Mouse (Mus musculus) adrenal gland, postnatal 14 days (tissue): Measurements from ENCODE around the gene Edaradd. TPM values are rescaled to one million over a fixed set of nuclear protein-coding genes. Genes with fewer than 3 reads are reported as not detected.
"Not testable (repeated sequence)": the region's sequence is repeated elsewhere in the genome, so short reads cannot be mapped to it uniquely, and the experiment has no call there.

Experiments used
- DNase-seq: peaks from one replicate; pipeline ENCODE4 v3.0.0; 2021; ENCODE audit warnings: mixed read lengths
- total RNA-seq: library from RNA; stranded (reverse); gene quantifications from 2 replicates; pipeline ENCODE4 v1.2.3, GENCODE M21; 2021

Edaradd gene
- total RNA-seq, 1 experiment from 2014 or later = 0.19 TPM

DNA sequence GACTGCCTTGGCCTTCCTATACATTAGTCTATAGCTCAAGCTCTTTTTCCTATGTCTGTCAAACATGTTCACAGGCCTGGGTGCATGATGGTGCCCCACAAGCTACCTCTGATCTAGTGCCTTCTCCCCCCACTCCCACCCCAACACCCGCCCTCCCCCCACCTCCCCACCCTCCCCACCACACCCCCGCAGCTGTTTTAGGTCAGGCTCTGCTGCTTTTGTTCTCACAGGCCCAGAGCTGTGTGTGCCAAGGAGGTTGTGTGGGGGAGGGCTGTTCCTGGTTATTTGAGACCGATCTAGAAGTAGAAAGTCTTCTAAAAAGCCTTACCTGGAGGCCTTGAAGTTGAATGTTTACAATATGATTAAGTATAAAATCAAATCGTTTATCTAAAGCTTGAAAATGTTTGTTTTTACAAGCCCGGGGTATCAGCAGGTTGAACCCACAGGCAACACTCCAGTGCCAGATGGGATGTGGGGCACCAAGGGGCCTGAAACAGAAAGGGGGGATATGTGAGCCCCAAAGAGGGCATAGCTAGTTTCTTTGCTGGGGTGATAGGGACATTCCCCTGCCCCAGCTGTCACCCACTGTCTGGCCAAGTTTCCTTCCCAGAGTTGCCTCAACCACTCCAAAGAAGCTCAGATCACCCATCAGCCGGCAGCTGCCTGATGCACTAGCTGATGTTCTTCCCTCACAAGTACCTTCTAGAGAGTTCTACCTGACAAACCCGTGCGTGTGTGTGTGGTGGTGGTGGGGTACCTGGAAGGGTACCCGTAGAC is 8.9 kb downstream of the Edaradd start:
- DNase-seq = no peak

DNA sequence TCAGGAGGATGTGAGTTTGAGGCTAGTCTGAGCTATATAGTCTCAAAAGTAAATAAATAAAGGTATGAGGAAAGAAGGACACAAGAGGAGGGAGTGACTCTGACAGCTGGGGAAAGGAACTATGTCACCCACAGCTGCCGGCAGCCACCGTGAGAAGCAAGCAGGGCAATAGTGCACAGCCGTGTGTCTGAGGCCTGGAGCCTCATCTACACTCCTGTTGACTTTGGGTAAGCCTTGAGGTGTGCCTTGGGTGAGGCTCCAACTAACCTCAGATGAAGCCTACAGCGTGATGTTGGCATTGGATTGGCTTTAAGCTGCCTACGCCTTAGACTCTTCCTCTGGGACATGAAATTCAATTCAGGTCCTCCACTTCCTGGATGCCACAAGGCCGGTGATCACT is 10.2 kb downstream of the Edaradd start:
- no peak for DNase-seq

DNA sequence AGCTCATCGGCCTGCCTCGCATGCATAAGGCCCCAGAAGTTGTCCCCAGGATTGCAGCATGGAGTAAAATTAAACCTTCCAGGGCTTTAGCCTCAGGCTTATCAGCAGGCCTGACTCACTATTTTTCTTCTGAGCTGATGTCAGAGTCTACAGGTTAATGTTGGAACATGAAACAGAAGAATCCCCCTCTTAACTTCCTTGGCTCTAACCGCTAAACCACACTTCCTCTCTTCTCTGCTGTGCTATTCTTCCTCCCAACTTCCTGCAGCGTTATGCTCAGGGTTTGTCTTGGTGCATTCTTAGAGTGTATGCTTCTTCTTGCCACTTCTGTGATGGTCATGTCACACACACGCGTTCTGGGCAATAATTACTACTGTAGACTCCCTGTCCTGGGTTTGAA is 12.8 kb downstream of the Edaradd start:
- no peak for DNase-seq

DNA sequence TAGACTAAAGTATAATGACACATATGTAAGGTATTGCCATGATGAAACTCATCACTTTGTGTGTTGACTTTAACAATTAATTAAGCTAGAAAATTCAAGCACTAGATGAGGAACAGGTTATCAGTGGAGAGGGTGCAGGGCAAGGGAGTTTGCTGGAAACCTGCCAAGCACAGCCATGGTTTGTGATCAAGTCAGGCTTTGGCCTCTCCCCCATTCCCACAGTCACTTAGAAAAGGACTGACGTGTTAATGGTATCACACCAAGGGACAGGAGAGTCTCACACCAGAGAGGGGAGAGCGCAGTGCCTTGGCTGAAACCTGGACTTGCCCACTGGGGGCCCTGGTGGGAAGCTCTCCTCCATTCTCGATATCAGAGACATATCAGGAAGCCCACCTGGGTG is 14.9 kb downstream of the Edaradd start:
- no peak for DNase-seq

DNA sequence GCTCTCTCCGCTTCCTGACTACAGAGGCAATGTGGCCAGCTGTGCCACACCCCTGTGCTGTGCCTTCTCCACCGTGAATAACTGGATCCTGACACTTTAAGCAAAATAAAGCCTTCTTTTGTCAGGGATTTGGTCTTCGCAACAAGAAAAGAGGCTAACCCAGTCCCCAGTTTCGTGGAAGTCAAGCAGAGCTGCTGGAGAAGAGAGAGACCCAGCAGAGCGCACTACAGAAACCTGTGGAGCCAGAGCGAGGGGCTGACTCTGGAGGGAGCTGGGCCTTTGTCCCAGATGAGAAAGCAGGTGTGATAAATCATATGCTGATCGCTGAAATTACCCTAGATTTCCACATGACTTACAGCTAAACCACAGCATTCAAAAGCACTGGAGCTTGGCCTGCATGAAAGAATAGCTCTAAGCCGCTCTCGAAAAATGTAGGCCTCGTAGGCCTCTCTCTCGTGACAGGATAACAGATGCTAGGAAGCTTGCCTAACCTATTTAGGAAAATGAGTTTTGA is 16.9 kb downstream of the Edaradd start:
- DNase-seq = no peak

DNA sequence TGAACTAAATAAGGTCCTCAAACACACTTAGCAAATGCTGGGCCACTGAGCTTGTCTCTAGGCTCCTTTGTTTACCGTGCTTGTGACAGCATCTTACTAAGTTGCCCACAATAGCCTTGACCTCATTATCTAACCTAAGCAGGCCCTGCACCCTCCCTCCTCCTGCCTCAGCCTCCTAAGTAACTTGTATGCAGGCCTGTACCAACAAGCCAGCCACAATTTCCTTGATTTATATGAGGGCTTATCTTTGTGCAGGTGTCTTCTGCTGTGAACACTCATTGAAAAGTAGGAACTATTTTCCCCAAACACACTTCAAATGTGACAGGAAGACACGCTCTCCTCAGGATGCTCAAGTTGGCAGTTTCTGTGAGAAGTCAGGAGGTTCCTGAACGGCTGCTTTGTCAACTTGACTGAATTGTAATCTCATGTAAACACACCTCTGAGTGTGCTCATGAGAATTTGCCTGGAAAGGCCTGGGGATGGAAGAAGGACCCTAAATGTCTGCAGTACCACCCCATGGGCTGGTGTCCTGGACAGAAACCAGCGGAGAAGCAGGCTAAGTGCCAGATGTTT is 17.5 kb downstream of the Edaradd start:
- no peak for DNase-seq

DNA sequence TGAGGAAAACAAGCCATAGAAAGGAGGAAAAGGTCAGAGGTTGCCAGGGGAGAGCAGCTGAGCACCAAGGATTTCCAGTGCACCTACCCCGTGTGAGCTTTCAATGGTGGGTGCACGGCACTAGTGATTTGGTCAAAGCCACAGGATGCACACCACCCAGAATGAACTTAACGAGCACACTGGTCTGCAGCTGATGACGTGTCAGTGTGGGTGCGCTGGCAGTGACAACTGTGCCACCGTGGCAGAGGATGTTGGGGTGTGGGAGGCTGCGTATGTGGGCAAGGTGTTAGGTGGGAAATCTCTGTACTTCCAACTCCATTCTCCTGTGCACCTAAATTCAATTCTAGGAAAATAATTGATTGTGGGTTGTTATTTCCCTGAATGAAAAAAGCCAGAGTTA is 21.1 kb downstream of the Edaradd start:
- DNase-seq = no peak

DNA sequence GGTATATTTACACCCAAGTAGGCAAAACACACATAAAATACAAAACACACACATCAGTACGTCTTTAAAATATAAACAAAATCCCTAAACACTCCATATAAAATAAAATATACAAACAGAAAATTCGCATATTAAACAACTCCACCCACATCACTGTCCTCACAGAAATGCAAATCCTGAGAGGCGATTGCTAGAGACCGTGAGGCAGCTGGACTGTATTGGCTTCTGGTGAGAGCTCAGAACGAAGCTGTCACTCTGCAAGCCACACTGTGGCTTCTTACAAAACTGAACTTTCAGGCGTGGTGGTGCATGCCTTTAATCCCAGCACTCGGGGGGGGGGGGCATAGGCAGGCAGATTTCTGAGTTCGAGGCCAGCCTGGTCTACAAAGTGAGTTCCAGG is 22.4 kb downstream of the Edaradd start:
- DNase-seq = no peak

DNA sequence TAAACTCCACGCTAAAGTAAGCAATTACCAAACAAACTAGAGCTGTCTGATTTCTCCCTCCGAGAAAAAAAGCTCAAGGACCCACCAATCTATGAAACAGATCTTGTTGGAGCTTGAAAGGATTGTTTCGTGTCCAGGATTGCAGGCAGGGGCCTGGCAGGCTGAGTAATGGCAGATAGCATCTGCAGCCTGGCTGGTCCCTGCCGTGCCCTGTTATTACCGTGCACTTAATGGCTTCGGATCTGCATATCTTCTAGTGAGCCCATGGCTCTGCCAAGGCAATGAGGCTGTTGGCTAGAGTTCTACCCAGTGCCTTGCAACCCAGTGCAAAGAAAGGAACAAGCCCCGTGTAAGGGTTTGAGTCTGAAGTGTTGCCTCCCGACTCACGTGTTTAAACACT is 25.5 kb downstream of the Edaradd start:
- DNase-seq = no peak

DNA sequence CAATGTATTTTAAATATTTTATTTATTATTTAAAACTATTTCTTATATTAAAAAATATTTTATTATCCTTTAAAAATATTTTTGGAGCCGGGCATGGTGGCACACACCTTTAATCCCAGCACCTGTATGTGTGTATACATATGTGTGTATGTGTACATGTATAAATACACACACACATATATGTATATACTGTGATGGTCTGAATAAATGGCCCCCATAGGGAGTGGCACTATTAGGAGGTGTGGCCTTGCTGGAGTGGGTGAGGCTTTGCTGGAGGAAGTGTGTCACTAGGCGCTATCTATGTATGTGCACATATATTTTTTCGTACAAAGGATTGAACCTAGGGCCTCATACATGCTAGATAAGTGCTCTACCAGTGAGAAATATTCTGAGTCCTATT is 27.7 kb downstream of the Edaradd start:
- DNase-seq = no peak

DNA sequence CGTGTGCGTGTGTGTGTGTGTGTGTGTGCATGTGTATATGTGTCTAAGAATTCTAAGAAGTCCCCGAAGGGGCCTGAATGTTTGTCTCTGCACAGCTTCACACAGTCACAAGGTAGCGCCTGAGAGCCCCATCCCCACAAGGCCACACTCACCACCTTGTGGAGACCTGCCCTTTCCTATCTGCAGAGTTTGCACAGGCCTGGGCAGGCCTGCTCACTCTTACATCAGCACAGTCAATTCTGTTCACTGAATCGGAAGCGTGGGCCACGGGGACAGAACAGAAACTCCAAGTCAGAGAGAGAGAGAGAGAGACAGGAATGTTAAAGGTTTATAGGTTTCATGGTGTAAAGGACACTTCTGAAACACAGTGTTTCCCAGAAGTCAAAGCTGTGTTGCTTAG is 34.6 kb downstream of the Edaradd start:
- DNase-seq = no peak

DNA sequence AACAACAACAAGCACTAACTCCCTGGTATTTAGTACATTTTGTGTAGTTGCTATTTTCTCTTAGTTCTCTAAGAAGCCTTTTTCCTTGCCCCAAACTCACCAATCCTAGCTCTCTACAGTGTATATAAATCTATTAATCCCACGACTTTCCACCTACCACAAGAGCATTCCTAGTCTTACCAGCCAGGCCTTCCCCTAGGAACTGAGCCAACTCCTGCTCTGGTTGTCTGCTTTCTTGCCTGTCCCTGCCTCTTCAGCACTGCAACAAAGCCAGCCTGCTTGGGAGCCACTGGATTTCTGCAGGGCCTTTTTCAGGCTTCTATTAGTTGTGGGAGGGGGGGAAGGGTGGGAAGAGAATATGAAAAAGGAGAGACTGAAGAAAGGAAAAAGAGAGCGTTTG is 35.0 kb downstream of the Edaradd start:
- DNase-seq = no peak

DNA sequence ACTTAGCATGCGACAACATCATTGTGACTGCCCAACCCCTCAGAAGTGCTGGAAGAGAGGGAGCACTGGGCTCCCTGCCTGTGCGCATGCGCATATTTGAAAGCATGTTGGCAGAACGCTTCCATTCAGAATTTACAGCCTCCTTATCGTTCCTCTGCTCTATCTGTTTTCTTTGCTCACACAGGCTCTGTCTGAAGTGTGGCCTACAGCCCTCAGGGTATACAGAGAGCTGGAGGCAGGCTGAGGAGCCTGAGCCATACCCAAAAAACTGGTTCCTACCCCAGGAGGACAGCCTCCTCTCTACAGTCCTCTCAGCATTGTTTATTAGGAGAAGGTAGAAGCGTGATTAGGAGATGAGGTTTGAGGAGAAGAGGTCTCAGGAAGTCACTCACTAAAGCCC is 40.4 kb downstream of the Edaradd start:
- DNase-seq = peak; percentile 19

DNA sequence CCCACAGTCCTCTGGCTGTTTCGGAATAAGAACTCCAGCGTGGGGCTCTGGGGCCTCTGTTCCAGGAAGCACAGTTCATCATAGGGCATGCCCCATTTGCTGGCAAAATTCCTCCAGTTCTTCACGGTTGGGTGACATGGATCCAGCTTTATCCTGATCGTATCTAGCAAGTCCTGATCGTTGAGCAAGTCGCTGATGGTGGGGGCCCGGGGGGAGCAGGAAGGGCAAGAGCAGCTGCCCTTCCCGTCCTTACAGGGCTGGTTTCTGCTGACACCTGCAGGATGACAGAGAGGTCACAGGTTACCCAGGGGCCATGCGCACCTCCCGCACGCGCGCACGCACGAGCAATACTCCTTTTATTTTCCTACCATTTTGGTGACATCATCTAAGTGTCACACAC is 41.9 kb downstream of the Edaradd start:
- DNase-seq = no peak

DNA sequence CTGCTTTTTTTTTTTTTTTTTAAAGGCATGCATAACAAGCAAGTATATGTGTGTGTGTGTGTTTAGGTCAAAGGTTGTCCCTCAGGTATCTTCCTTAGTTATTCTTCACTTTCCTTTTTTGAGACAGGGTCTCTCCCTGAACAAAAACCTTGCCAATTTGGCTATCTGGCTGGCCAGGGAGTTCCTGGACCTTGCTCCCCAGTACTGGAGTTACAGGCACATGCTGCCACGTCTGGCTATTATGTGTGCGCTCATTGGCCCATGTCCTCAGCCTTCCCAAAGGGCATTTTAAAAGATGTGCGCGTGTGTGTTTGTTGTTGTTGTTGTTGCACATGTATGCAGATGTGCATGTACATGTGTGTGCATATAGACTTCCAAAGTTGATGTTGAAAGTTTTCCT is 43.4 kb downstream of the Edaradd start:
- DNase-seq = no peak

DNA sequence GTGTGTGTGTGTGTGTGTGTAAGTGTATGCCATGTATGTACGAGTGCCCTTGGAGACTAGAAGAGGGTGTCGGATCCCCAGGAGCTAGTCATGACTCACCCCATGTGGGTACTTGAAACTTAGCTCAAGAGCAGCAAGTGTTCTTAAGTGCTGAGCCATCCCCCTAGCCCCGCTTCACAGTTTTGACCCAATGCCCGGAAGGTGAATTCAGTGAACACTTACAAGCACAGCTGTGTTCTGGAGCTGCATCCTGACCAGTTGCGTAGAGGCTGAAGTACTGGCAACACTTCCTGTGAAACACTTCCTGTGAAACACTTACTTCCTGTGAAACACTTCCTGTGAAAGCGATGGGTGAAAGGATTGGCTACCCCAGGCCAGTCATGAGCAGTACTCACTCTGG is 45.0 kb downstream of the Edaradd start:
- DNase-seq = no peak

DNA sequence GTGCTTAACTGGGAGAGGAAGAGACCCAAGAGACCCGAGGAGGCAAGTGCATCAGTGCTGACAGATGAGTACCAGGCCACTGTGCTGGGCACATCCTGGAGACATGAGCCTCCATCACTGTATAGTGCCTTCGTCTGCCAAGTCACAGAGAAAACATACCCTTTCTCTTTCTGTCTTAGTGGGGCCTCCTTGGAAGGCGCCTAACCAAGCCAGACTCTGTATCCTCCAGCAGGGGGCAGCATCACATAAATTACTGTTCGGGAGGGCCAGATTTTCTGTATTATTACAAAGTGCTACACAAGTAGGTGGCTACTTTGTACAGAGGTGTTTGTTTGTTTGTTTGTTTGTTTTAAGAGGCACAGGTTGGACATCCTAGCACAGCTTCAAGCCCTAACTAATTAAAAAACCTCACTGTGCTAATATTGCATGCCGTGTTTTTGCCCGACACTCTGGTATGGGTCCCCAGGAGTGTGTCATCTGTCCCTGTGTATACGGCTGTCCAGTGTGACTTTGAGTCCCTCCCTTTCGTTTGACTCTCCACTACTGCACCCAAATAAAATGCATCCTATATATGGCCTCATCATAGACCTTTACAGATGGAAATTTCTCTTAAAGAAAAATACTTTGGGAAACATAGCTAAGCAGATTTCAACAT is 46.4 kb downstream of the Edaradd start:
- peak; percentile 86 for DNase-seq

DNA sequence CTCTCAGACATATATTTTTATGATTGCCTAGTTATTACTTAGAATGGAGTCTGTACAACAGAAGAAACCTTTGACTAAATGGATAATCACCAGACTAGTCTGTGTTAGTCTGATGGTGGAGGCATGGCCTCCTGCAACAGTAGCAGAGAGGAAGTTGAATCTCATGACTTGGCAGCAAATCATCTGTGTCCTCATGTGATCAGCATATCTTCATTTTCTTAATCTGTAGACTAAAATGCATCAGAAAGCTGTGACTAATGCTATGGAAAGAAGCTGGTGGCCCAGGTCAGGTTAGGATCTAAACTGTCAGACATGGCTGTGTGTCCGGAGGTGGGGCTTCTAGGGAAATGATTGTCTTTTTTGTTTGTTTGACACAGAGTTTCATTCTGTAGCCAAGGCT is 51.8 kb downstream of the Edaradd start:
- no peak for DNase-seq

DNA sequence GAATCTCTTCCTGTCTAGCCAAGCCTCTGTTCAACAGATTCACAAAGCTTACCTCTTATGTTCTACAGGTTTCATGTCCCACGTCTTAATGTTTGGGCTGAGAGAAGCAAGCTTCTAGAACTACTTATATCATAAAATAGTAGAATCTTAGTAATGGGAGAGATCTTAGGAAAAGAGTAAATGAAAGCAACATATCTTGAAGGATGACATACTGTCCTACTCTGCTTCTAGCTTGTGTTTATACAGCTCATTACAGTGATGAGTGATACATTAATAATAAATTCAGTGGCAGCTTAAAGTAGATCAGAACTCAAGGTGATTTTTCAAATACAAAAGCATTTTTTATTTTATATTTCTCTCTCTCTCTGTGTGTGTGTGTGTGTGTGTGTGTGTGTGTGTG is 55.4 kb downstream of the Edaradd start, which contains the start of gene Lgals8:
Gene Lgals8 (minus strand): TSS at position 101 of the 400 bp plus-strand sequence.
- no peak for DNase-seq

DNA sequence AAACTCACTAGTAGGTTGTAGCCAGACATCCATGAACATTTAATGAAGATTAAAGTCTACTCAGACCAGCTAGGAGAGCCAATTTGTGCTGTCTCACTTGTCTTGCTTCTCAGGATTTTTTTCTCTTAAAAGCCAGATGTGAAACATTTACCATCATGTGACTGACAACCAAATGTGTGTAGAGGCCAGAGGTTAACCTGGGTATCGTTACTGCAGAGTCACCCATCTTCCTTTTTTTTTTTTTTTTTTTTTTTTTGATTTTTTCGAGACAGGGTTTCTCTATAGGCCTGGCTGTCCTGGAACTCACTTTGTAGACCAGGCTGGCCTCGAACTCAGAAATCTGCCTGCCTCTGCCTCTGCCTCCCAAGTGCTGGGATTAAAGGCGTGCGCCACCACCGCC is 56.1 kb downstream of the Edaradd start:
- DNase-seq = not testable (repeated sequence)

DNA sequence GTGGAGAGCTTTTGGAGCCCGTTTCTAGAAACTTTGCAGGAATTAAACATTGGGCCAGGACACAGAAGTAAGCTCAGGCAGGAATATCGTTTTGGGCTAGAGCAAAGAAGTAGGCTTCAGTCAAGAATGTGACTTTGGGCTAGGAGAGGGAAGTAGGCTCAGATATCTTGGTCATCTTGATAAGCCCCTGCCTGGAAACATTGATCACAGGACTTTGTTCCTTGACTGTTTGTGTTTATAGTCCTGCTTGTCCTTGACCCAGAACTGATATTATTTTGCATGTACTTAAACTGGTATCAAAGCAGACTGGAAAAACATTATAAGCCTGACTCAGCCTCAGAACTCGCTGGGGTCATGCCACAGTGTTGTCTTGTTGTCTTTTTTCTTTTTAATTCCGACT is 57.6 kb downstream of the Edaradd start:
- no peak for DNase-seq

DNA sequence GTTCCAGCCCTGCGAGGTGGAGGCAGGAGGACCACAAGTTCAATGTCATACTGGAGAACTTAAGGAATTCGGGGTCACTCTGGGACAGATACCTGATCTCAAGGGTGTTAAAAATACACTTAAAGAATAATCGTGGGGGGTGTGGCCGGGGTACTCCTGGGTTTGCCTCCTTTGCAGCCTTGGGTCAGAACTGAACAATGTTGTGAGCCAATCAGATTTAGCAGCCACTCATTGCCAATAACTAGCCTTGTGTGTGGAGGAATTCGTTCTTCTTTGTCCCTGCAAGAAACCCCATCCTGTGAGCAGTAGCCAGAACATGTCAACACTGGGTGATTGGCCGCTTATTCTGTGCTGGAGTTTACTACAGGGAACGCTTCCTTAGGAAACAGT is 58.5 kb downstream of the Edaradd start:
- peak; percentile 58 for DNase-seq

DNA sequence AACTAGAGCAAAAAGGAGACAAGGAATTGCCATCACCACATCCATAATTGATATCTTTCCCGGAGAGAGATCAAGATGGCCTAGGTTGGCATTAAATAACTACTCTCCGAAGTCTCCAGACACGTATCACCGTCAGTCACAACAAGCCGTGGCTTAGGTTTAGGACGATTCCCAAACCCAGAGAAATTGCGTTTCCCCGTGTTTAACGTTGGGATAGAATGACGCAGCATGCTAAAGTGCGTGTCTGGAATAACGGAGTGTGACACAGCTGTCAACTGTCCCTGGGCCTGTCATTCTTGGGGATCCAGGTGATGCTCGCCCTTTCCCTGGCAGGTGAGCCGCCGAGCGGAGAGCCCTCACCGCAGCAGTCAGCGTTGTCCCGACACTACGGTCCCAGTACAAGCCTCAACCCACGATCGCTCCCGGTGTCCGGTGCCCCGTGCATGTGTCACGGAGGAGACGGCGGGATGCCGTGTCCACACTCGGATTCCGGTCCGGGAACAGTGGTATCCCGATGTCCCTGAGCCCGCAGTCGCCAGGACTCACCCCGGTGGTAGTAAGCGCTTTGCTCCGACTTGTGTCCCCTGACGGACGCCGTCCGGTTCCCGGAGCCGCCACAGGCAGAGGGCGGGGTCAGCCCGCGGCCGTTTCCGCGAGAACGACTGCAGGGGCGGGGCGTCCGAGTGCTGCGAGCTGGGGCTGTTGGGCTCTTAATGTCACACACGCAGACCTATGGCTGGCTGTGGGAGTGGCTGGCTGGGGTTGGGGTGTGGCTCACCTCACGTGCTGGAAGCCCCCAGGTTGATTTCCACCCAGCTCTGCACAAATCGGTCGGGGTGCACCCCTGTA is 59.1 kb downstream of the Edaradd start:
- peak; percentile 98 for DNase-seq
